Comparison of ENCODE assay signal across 34 mouse cellular contexts in genomic region chr5:106605096-106605495, GRCm38 (mm10). TPM values are rescaled to one million over a fixed set of nuclear protein-coding genes. Genes with fewer than 3 reads are reported as not detected.
DNase-seq lines count a peak whose midpoint lies in the region; ATAC-seq and TF ChIP-seq lines count a peak whose summit lies in the region.
"Had no signal": no experiment of that assay in that cellular context is flagged by ENCODE, and none has a peak within 500 bp of the region (broad histone marks: within the 10 kb centered on the region; RNA-seq: fewer than 3 reads in every experiment).

No protein-coding gene starts in this region.

- H3K4me1 ChIP-seq in liver, adult 2 months (ENCODE audit: control insufficient read depth, insufficient read depth, low read length) = no peaks in the 10 kb centered on the region
- no peaks in the 10 kb centered on the region for H3K4me1 ChIP-seq in liver, embryonic 11.5 days (replicated peaks; ENCODE audit: control insufficient read depth, insufficient read depth, low read length)
- no peaks in the 10 kb centered on the region for H3K4me1 ChIP-seq in hindbrain, postnatal 0 days (ENCODE audit: insufficient read depth, low read length)
- H3K4me1 ChIP-seq: forebrain, embryonic 13.5 days; limb, embryonic 15.5 days had no signal

- H3K27me3 ChIP-seq in liver, adult 2 months (ENCODE audit: control insufficient read depth, insufficient read depth, low read length) = no peaks in the 10 kb centered on the region
- H3K27me3 ChIP-seq in liver, embryonic 11.5 days (replicated peaks; ENCODE audit: control insufficient read depth, insufficient read depth, low read length) = no peaks in the 10 kb centered on the region
- no peaks in the 10 kb centered on the region for H3K27me3 ChIP-seq in hindbrain, postnatal 0 days (ENCODE audit: insufficient read depth, low read length)
- H3K27me3 ChIP-seq: CH12.LX; forebrain, embryonic 13.5 days; heart, embryonic 15.5 days; limb, embryonic 15.5 days had no signal

- no peaks in the 10 kb centered on the region for H3K36me3 ChIP-seq in liver, adult 2 months (ENCODE audit: control insufficient read depth, insufficient read depth, low read length)
- H3K36me3 ChIP-seq in liver, embryonic 11.5 days (ENCODE audit: control insufficient read depth, insufficient read depth, low read length) = no peaks in the 10 kb centered on the region; the same call in 1 of the 2 replicates
- no peaks in the 10 kb centered on the region for H3K36me3 ChIP-seq in hindbrain, postnatal 0 days (ENCODE audit: insufficient read depth, low read length)
- H3K36me3 ChIP-seq: heart, embryonic 15.5 days had no signal

- no peaks in the 10 kb centered on the region for H3K9me3 ChIP-seq in liver, embryonic 11.5 days (ENCODE audit: control insufficient read depth, low read length)
- H3K9me3 ChIP-seq in hindbrain, postnatal 0 days (ENCODE audit: low read length) = no peaks in the 10 kb centered on the region
- H3K9me3 ChIP-seq: forebrain, embryonic 13.5 days; heart, embryonic 15.5 days; limb, embryonic 15.5 days; midbrain, embryonic 10.5 days had no signal

- H3K79me2 ChIP-seq in liver, adult 2 months (ENCODE audit: control insufficient read depth, insufficient read depth, low read length) = no peaks in the 10 kb centered on the region

- no peak for TF ChIP-seq CTCF in liver, adult 2 months (IDR thresholded peaks at IDR 0.05; ENCODE audit: low read depth, low read length)
- TF ChIP-seq CTCF in hindbrain, postnatal 0 days (IDR thresholded peaks at IDR 0.05; ENCODE audit: low read depth) = no peak

- H3K4me2 ChIP-seq in liver, embryonic 11.5 days = no peak overlapping the region
- H3K4me2 ChIP-seq in hindbrain, postnatal 0 days (ENCODE audit: low read depth, low read length) = no peak overlapping the region
- H3K4me2 ChIP-seq: forebrain, embryonic 13.5 days; heart, embryonic 15.5 days; hindbrain, embryonic 14.5 days; limb, embryonic 15.5 days had no signal

- DNase-seq in kidney, adult 11 months = peak; percentile 44
- DNase-seq in kidney, postnatal 14 days = no peak
- DNase-seq in liver, adult 2 months (ENCODE audit: extremely low read depth, low read depth, low spot score) = peak; percentile 82
- DNase-seq in liver, embryonic 11.5 days (ENCODE audit: low spot score) = no peak
- DNase-seq in cerebellum, adult 9-10 months = peak; percentile 45
- peak; percentile 56 to 70 for DNase-seq in kidney, postnatal 36 days
- no peak for DNase-seq in hindbrain, postnatal 0 days (ENCODE audit: low spot score)
- DNase-seq: adrenal gland, adult 8-10 months; B cell, adult 2 months; gastrocnemius, postnatal 36 days; heart, postnatal 36 days; left cerebral cortex, postnatal 4 days; lung, adult 18-20 months; lung, postnatal 10 days; thymus, adult 18-20 months; thymus, postnatal 4 days had no signal

- no peak overlapping the region for H3K4me3 ChIP-seq in liver, adult 2 months (ENCODE audit: insufficient read depth, low read depth, low read length)
- H3K4me3 ChIP-seq in liver, embryonic 11.5 days (ENCODE audit: low read depth, low read length) = no peak overlapping the region
- no peak overlapping the region for H3K4me3 ChIP-seq in hindbrain, postnatal 0 days (ENCODE audit: low read length)
- H3K4me3 ChIP-seq: forebrain, embryonic 13.5 days; heart, embryonic 15.5 days; left cerebral cortex, adult 2 months; limb, embryonic 15.5 days; midbrain, embryonic 10.5 days had no signal

- 36% methylated on average over 6 of the region's 6 CpGs for WGBS in liver, adult 2 months
- WGBS in liver, embryonic 11.5 days = 90% methylated on average over 6 of the region's 6 CpGs
- 80% methylated on average over 6 of the region's 6 CpGs for WGBS in hindbrain, postnatal 0 days

- H3K9ac ChIP-seq in liver, adult 2 months (ENCODE audit: low read depth, low read length) = no peak overlapping the region
- no peak overlapping the region for H3K9ac ChIP-seq in liver, embryonic 11.5 days (ENCODE audit: low read depth, low read length)
- H3K9ac ChIP-seq in hindbrain, postnatal 0 days (replicated peaks; ENCODE audit: low read length) = no peak overlapping the region
- H3K9ac ChIP-seq: forebrain, embryonic 13.5 days; heart, embryonic 15.5 days; hindbrain, embryonic 14.5 days; limb, embryonic 15.5 days had no signal

- no peak overlapping the region for H3K27ac ChIP-seq in liver, adult 2 months (replicated peaks; ENCODE audit: insufficient read depth, low read depth, low read length)
- H3K27ac ChIP-seq in liver, embryonic 11.5 days (ENCODE audit: low read depth, low read length) = no peak overlapping the region
- no peak overlapping the region for H3K27ac ChIP-seq in hindbrain, postnatal 0 days
- H3K27ac ChIP-seq: forebrain, embryonic 13.5 days; heart, embryonic 15.5 days; hindbrain, embryonic 14.5 days; left cerebral cortex, adult 2 months; limb, embryonic 15.5 days; midbrain, embryonic 10.5 days had no signal

- no peak for ATAC-seq in liver, embryonic 11.5 days (replicated peaks; ENCODE audit: low FRiP score)
- no peak for ATAC-seq in hindbrain, postnatal 0 days
- ATAC-seq: activated CD4-positive, CD25-positive, alpha-beta regulatory T cell, adult 4 months; forebrain, embryonic 13.5 days had no signal

- TF ChIP-seq POLR2A in liver, adult 2 months (IDR thresholded peaks at IDR 0.05; ENCODE audit: extremely low read depth, insufficient read depth, low read length) = no peak

RNA-seq across cellular contexts. Expression of gene Gm17304, which starts 3.8 kb away (rescaled TPM):
- total RNA-seq in liver, adult 2 months (2014; rRNA removed) = not detected in 2 replicates
- not detected in 2 replicates for polyA plus RNA-seq in liver, adult 2 months (2012; rRNA removed)
- not detected in 2 replicates for polyA plus RNA-seq in liver, embryonic 11.5 days (2014; fragmentation: Nextera tagmentation; extraction: Ambion mirVana)
- not detected in 2 replicates for total RNA-seq in hindbrain, postnatal 0 days (2014; rRNA removed)
- polyA plus RNA-seq in hindbrain, postnatal 0 days (2015; fragmentation: Nextera tagmentation; extraction: Ambion mirVana) = not detected in 2 replicates
- total RNA-seq: adrenal gland, adult 8-10 months; CH12.LX; gastrocnemius, adult 18-20 months; gastrocnemius, postnatal 36 days; heart, adult 8-10 months; heart, postnatal 36 days; layer of hippocampus, postnatal 10 days; left cerebral cortex, adult 2 months; left cerebral cortex, postnatal 4 days; MEL; midbrain, postnatal 0 days had no signal
- polyA plus RNA-seq: activated CD4-positive, CD25-positive, alpha-beta regulatory T cell, adult 4 months; embryonic facial prominence, embryonic 14.5 days; forebrain, embryonic 13.5 days; heart, embryonic 15.5 days; hindbrain, embryonic 14.5 days; intestine, embryonic 14.5 days; limb, embryonic 15.5 days; midbrain, embryonic 10.5 days; midbrain, postnatal 0 days; neural tube, embryonic 14.5 days; small intestine, adult 2 months; stomach, embryonic 16.5 days had no signal

Comparison
In these comparisons a context has a peak if more than half of its experiments do, and no peak if none do; other contexts are left out.
1. DNase-seq: peak in kidney, adult 11 months (single experiment), liver, adult 2 months (single experiment), cerebellum, adult 9-10 months (single experiment) and kidney, postnatal 36 days (2 of 2); none in kidney, postnatal 14 days (single experiment), liver, embryonic 11.5 days (single experiment) and hindbrain, postnatal 0 days (single experiment).